In the genomic region with DNA sequence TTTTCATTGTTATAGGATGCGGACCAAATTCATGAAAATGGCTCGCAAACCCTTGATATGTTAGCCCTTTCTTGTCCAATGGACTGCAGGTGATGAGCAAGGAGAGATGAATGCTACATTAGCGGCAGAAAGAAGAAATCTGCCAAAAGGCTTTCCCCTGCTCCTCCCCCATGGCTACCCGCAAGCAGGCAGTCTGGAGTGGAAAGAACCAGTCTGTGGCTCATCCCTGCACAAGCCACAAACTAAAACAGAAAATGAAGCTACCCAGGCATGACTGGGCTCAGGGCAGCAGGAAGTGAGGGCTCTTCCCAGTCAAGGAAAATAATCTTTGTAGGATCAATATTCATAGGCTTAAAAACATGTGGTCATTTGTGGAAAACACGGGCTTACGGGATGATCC, we compare ENCODE assay signal across 17 mouse cellular contexts.
"Had no signal": no experiment of that assay in that cellular context is flagged by ENCODE, and none has a peak within 500 bp of the region (broad histone marks: within the 10 kb centered on the region; RNA-seq: fewer than 3 reads in every experiment).

No protein-coding gene starts in this region.

- H3K9me3 ChIP-seq: kidney, embryonic 15.5 days; limb, embryonic 12.5 days; limb, embryonic 15.5 days; midbrain, embryonic 13.5 days had no signal

- H3K4me3 ChIP-seq: kidney, embryonic 15.5 days; left cerebral cortex, adult 2 months; limb, embryonic 12.5 days; limb, embryonic 15.5 days; midbrain, embryonic 13.5 days had no signal

- ATAC-seq: liver, postnatal 0 days; lung, postnatal 0 days; midbrain, embryonic 13.5 days had no signal

- H3K4me2 ChIP-seq: kidney, embryonic 15.5 days; limb, embryonic 12.5 days; limb, embryonic 15.5 days; liver, embryonic 11.5 days; lung, embryonic 14.5 days; midbrain, embryonic 13.5 days had no signal

- DNase-seq: kidney, postnatal 10 days; kidney, postnatal 36 days; layer of hippocampus, postnatal 36 days; left cerebral cortex, postnatal 4 days; liver, postnatal 0 days; lung, embryonic 14.5 days; thymus, adult 18-20 months; thymus, postnatal 36 days had no signal

- H3K27ac ChIP-seq: kidney, embryonic 15.5 days; left cerebral cortex, adult 2 months; limb, embryonic 12.5 days; limb, embryonic 15.5 days; liver, embryonic 14.5 days; macrophage had no signal

- H3K4me1 ChIP-seq: limb, embryonic 12.5 days; limb, embryonic 15.5 days had no signal

- H3K9ac ChIP-seq: kidney, embryonic 15.5 days; limb, embryonic 12.5 days; limb, embryonic 15.5 days; liver, embryonic 14.5 days; liver, postnatal 0 days; lung, embryonic 14.5 days; midbrain, embryonic 13.5 days had no signal

- H3K27me3 ChIP-seq: kidney, embryonic 15.5 days; limb, embryonic 12.5 days; limb, embryonic 15.5 days; midbrain, embryonic 13.5 days had no signal
